Mouse (Mus musculus): ENCODE data around the gene Mrpl30. TPM values are rescaled to one million over a fixed set of nuclear protein-coding genes. Genes with fewer than 3 reads are reported as not detected.

Mrpl30 gene
- total and polyA plus RNA-seq, 3 experiments = 107 to 242 (median 141) TPM

- DNase-seq (ENCODE audit: extremely low read depth) = no peak
- dilution Hi-C loops (cut with MboI; ENCODE audit: extremely low pct_ligation_motif_present, extremely low pct_unique_long_range_greater_than_20kb, low sequenced_read_pairs) = no loop called here
- Histone ChIP-seq H3K9ac (ENCODE audit: insufficient read depth, low read depth) (no peak overlapping the region), H3K79me2 (replicated peaks; ENCODE audit: control insufficient read depth, extremely low read depth, insufficient read depth, poor library complexity, severe bottlenecking) (no peaks in the 10 kb centered on the region), H3K36me3 (replicated peaks in 1 of 2; ENCODE audit: control insufficient read depth in 1 of 2, insufficient read depth in 1 of 2, low read length in 1 of 2) (no peaks in the 10 kb centered on the region), H3K27me3 (replicated peaks) (peaks cover 27% of the 10 kb centered on the region), H3K4me2 (ENCODE audit: insufficient read depth, low read depth, poor library complexity, severe bottlenecking) (0 out of 2 replicates have a peak overlapping the region, but pooled peaks have one; percentile 9), H3K4me3 (replicated peaks in 1 of 3; ENCODE audit: low read depth in 2 of 3, low read length in 2 of 3, poor library complexity in 1 of 3) (peak overlapping the region in 1 of 3 experiments; percentile 5), H3K27ac (ENCODE audit: insufficient read depth, low read depth) (no peak overlapping the region), H3K4me1 (ENCODE audit: control insufficient read depth in 1 of 2, insufficient read depth in 2 of 2) (peaks cover 5 to 21% of the 10 kb centered on the region in 2 experiments; a peak in 2 of 4 replicates), H3K9me3 (replicated peaks; ENCODE audit: low read length) (peaks cover 2% of the 10 kb centered on the region)
- no peak for TF ChIP-seq MAFK (IDR thresholded peaks at IDR 0.05; ENCODE audit: insufficient replicate concordance, low read length)
- no peak for TF ChIP-seq KAT2A (IDR thresholded peaks at IDR 0.05; ENCODE audit: insufficient replicate concordance, low read length)
- no peak for TF ChIP-seq HCFC1 (IDR thresholded peaks at IDR 0.05; ENCODE audit: low read depth, low read length)
- in situ Hi-C loops (cut with MboI; ENCODE audit: low pct_ligation_motif_present, low pct_unique_long_range_greater_than_20kb, low sequenced_read_pairs) = no loop called here
These were observed 22.5 kb upstream of the Mrpl30 start for GRCm38 (mm10) chr1:37867684-37868322.

- Histone ChIP-seq H3K36me3 (replicated peaks in 1 of 2; ENCODE audit: control insufficient read depth in 1 of 2, insufficient read depth in 1 of 2, low read length in 1 of 2) (no peaks in the 10 kb centered on the region), H3K27ac (ENCODE audit: insufficient read depth, low read depth) (no peak overlapping the region), H3K27me3 (replicated peaks) (peaks cover 20% of the 10 kb centered on the region), H3K9ac (ENCODE audit: insufficient read depth, low read depth) (no peak overlapping the region), H3K4me1 (ENCODE audit: control insufficient read depth in 1 of 2, insufficient read depth in 2 of 2) (peaks cover 5 to 24% of the 10 kb centered on the region in 2 experiments; a peak in 2 of 4 replicates), H3K9me3 (replicated peaks; ENCODE audit: low read length) (peaks cover 2% of the 10 kb centered on the region), H3K4me3 (replicated peaks in 1 of 3; ENCODE audit: low read depth in 2 of 3, low read length in 2 of 3, poor library complexity in 1 of 3) (no peak overlapping the region), H3K4me2 (ENCODE audit: insufficient read depth, low read depth, poor library complexity, severe bottlenecking) (no peak overlapping the region; the same call in 1 of the 2 replicates), H3K79me2 (replicated peaks; ENCODE audit: control insufficient read depth, extremely low read depth, insufficient read depth, poor library complexity, severe bottlenecking) (no peaks in the 10 kb centered on the region)
- in situ Hi-C loops (cut with MboI; ENCODE audit: low pct_ligation_motif_present, low pct_unique_long_range_greater_than_20kb, low sequenced_read_pairs) (no loop called here), dilution Hi-C loops (cut with MboI; ENCODE audit: extremely low pct_ligation_motif_present, extremely low pct_unique_long_range_greater_than_20kb, low sequenced_read_pairs) (no loop called here)
- TF ChIP-seq CHD1 (IDR thresholded peaks at IDR 0.05; ENCODE audit: low read depth, low read length) (no peak), MXI1 (IDR thresholded peaks at IDR 0.05; ENCODE audit: low read depth, low read length) (no peak)
- DNase-seq (ENCODE audit: extremely low read depth) = no peak
These were observed 21.6 kb upstream of the Mrpl30 start for GRCm38 (mm10) chr1:37868640-37869039.

GRCm38 (mm10) chr1:37869362-37869761, 20.9 kb upstream of the Mrpl30 start:
- Histone ChIP-seq H3K9me3 (replicated peaks; ENCODE audit: low read length) (peaks cover 2% of the 10 kb centered on the region), H3K27ac (ENCODE audit: insufficient read depth, low read depth) (no peak overlapping the region), H3K4me3 (replicated peaks in 1 of 3; ENCODE audit: low read depth in 2 of 3, low read length in 2 of 3, poor library complexity in 1 of 3) (no peak overlapping the region), H3K79me2 (replicated peaks; ENCODE audit: control insufficient read depth, extremely low read depth, insufficient read depth, poor library complexity, severe bottlenecking) (no peaks in the 10 kb centered on the region), H3K4me1 (ENCODE audit: control insufficient read depth in 1 of 2, insufficient read depth in 2 of 2) (peaks cover 5 to 20% of the 10 kb centered on the region in 2 experiments; a peak in 2 of 4 replicates), H3K27me3 (replicated peaks) (peaks cover 15% of the 10 kb centered on the region), H3K36me3 (replicated peaks in 1 of 2; ENCODE audit: control insufficient read depth in 1 of 2, insufficient read depth in 1 of 2, low read length in 1 of 2) (no peaks in the 10 kb centered on the region), H3K4me2 (ENCODE audit: insufficient read depth, low read depth, poor library complexity, severe bottlenecking) (no peak overlapping the region), H3K9ac (ENCODE audit: insufficient read depth, low read depth) (no peak overlapping the region)
- in situ Hi-C loops (cut with MboI; ENCODE audit: low pct_ligation_motif_present, low pct_unique_long_range_greater_than_20kb, low sequenced_read_pairs) (no loop called here), dilution Hi-C loops (cut with MboI; ENCODE audit: extremely low pct_ligation_motif_present, extremely low pct_unique_long_range_greater_than_20kb, low sequenced_read_pairs) (no loop called here)
- TF ChIP-seq JUN (IDR thresholded peaks at IDR 0.05; ENCODE audit: insufficient read depth, low read depth, low read length) (no peak), MAZ (IDR thresholded peaks at IDR 0.05; ENCODE audit: low read depth, low read length) (no peak), GABPA (IDR thresholded peaks at IDR 0.05; ENCODE audit: insufficient replicate concordance, low read depth, low read length) (no peak), ZKSCAN1 (IDR thresholded peaks at IDR 0.05; ENCODE audit: borderline replicate concordance, low read depth, low read length) (no peak), EP300 (IDR thresholded peaks at IDR 0.05; ENCODE audit: low read length) (no peak), ZMIZ1 (IDR thresholded peaks at IDR 0.05; ENCODE audit: low read depth, low read length) (no peak), IRF4 (IDR thresholded peaks at IDR 0.05; ENCODE audit: low read depth, low read length) (no peak), PAX5 (IDR thresholded peaks at IDR 0.05; ENCODE audit: low read length) (no peak), CHD1 (IDR thresholded peaks at IDR 0.05; ENCODE audit: low read depth, low read length) (no peak), RAD21 (IDR thresholded peaks at IDR 0.05; ENCODE audit: low read depth, low read length) (no peak), KAT2A (IDR thresholded peaks at IDR 0.05; ENCODE audit: insufficient replicate concordance, low read length) (no peak), TCF12 (IDR thresholded peaks at IDR 0.05; ENCODE audit: low read depth, low read length) (no peak), USF2 (conservative IDR thresholded peaks at IDR 0.05; ENCODE audit: low read depth, low read length) (no peak), ZNF384 (IDR thresholded peaks at IDR 0.05; ENCODE audit: low read depth, low read length) (no peak)
- no peak for DNase-seq (ENCODE audit: extremely low read depth)
